Mouse (Mus musculus) heart, adult 18-20 months (tissue): ENCODE results near the gene 3110082J24Rik. TPM values are rescaled to one million over a fixed set of nuclear protein-coding genes. Genes with fewer than 3 reads are reported as not detected.

Source experiments
- DNase-seq, 2 experiments: peaks; one replicate each; pipeline ENCODE4 v3.0.0; 2021 to 2022; ENCODE audit warnings: mixed read lengths in 1 of 2
- long read RNA-seq, 2 experiments: library from polyadenylated mRNA; stranded (forward); transcript quantifications; one replicate each; pipeline ENCODE4 v2.0.0; 2021
- total RNA-seq, 2 experiments: library from RNA; stranded (reverse); gene quantifications; 2 replicates each; pipeline ENCODE4 v1.2.3; 2021

The 3110082J24Rik gene
- total RNA-seq = not detected
- long read RNA-seq, experiment 1 = 0 reads
- long read RNA-seq, experiment 2 = 0 reads

- DNase-seq = no peak
Measured at GRCm38 (mm10) chr5:30105668-30106300, at the start of gene 3110082J24Rik. 3110082J24Rik (minus strand) TSS chr5:30106086.

DNA sequence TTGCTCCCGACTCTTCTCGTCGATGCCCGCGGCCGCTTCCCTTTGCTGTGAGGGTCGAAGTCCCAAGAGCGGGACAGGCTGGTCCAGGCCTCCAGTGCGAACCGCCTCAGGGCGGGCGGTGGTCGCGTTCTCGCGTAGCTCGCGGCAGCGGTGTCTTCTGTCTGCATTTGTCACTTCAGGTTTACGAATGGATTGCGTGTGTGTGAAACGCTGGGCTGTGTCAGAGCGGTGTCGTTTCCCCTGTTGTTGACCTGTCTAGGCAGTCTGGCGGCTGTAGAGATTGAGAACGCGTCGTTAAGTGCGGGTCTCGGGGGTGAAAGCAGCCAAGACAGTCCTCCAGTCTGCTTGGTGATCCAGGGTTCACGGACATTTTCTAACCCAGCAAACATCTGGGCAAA lies 49.5 kb upstream of the 3110082J24Rik start:
- no peak for DNase-seq

- DNase-seq = peak; percentile 94 to 98
Measured at GRCm38 (mm10) chr5:30154474-30155394, 48.8 kb upstream of the 3110082J24Rik start, which contains the start of the genes Hadha and Hadhb. Hadha (minus strand) TSS chr5:30155162. Hadhb (plus strand) TSS chr5:30155248.

DNA sequence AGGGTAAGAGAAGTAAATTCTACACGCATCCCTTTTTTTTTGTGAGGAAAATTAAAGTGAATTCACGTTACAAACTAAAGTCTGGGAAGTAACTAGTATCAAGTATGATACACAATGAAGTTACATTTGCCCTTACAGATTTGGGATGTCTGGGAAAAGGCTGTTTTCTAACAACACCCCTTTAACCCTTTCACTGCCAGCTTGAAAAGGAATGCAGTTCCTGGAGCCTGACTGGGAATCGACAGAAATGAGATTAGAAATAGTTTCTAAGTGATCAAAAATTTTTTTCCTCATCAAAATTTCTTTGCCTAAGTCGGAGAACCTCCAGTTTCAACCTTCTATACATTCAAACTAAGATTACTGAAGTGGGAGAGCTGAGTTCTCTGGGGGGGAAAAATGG lies 48.1 kb upstream of the 3110082J24Rik start:
- DNase-seq = no peak

DNA sequence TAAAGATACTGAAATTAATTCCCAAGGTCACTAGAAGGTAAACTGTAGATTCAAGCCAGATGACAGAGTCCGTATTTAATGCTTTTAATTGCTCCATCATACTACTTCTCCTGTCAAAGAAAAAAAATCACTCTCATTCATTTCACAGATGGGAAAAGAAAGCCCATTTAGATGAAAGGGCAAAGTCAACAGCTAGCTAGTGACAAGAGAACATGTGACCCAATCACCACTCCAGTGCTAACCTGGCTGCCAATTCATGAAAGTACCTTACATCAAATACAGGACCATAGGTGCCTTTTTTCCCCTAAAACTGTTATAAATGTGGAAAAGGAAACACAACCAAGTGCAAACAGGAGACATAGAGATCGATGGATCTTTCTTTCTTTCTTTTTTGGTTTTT lies 47.3 kb upstream of the 3110082J24Rik start:
- DNase-seq = peak in 1 of 2 experiments; percentile 9

- peak in 1 of 2 experiments; percentile 19 for DNase-seq
Measured at GRCm38 (mm10) chr5:30152413-30152812, 46.5 kb upstream of the 3110082J24Rik start.

- peak; percentile 66 to 69 for DNase-seq
Measured at GRCm38 (mm10) chr5:30152007-30152406, 46.1 kb upstream of the 3110082J24Rik start.

DNA sequence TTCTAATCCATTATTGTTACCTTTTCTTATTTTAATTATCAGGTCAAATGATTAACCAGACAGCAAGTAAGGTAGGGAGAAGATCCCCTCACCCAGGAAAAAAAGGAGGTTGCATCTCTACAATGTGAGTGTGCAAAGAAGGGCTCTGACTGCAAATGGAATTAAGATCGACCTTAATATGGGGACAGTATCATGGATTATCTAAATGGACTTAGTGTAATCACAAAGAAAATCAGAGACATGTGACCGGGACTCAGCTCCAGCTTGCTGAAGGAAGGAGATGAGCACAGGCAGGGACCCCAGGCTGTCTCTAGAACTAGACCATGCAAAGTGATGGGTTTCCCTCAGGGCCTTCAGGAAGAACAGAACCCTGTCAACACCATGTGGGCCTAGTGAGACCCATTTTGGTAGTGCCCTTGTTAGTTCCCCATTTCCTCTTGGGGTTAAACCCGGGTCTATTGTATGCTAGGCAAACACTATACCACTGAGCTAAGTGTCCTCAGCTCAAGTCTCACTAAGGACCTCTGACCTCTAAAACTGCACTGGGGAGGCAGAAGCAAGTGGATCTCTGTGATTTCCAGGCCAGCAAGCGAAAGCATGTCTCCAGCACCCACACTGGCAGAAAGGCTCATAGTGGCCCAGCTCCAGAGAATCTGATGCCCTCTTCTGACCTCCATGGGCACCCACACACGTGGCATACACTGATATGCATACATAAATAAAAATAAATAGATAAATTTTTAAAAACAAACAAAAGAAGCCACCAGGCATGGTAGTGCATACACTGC lies 42.4 kb upstream of the 3110082J24Rik start:
- no peak for DNase-seq

DNA sequence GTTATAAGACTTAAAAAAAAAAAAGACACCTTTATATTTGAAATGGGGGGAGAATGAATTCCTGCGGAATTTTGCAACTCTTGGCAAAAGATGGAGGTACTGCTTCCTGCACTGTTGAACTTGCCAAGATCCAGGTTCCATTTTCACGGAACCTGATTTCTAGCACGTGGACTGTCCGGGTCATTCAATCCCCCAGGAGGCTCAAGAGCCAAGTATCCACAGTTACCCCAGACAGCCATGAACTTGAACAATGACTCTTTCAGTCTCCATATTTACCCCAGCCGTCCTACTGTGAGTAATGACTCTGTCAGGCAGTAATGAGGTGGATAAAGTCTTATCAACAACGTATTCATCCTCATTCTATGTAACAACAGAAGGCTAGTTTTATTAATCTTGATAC lies 40.6 kb upstream of the 3110082J24Rik start:
- no peak for DNase-seq

GRCm38 (mm10) chr5:30138193-30138592 lies 32.3 kb upstream of the 3110082J24Rik start:
- DNase-seq = no peak

DNA sequence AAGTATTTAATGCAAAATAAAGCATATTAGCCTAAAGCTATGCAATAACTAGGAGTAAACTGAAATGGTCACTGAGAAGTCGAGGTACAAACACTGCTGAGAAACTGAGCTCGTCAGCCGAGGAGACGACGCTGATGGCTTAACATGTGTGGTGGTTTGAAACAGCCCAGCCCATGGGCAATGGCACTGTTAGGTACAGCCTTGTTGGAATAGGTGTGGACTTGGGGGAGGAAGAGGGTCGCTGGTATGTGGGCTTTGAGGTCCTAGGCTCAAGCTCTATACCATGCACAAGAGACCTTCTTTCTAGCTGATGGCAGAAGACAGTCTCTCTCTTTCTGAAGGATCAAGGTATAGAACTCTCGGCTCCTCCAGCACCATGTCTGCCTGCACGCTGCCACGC lies 31.4 kb upstream of the 3110082J24Rik start:
- no peak for DNase-seq

DNA sequence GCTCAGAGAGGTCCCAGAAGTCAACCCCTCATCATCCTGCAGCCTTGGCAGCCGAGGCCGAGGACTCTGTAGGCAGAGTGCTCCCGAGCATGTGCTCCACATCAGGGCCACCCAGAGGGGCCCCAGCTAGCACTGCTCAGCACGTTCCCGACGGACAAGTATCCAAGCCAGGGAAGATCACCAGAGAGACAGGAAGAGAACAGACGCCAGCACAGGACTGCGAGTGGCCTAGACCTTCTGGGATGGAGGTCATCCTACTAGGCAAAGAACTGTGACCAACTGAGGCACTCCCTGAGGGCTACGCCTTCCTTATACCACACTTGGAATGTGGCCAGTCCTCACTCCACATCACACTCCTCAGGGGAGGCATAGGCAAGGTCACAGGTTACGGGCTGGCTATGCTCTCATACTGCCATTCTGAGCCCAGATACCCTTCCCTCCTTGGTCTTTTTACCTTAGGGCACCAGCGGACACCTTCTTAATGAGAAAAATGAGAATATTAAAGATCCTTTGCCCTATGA lies 29.9 kb upstream of the 3110082J24Rik start:
- no peak for DNase-seq

GRCm38 (mm10) chr5:30132173-30132572 lies 26.3 kb upstream of the 3110082J24Rik start:
- DNase-seq = no peak

DNA sequence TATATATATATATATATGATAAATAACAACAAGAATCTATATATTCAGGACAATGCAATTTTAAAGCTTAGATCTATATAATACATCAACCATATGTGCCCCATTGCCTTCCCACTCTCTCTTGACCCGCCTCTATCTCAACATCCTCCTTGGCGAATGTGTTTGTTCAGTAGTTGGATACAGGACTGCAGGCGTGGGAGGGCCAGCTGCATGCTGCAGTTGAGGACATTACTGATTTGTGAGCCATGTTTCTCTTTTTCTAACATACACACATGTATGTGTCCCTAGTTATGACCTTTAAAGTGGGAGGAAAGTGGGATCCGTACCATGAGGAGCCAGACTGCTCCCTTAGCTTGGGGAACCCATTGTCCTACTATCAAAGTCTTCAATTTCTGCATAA lies 25.4 kb upstream of the 3110082J24Rik start:
- no peak for DNase-seq

DNA sequence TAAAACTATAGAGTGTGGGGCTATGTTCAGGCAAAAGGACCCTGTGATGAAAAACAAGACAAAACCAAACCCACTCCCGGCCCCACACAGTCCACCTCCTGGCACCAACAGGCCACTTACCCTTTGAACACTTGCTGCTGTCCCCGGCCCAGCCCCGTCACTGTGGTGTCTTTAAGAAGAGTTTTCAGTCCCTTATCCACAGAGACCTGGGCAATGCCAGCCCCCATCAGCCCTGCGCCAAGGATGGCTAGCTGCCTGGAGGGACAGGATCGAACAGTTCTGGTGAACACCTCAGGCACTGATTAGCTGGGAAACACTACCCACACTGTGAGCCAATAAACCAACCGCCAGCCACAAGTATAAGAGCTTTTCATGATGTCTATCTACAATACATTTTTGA lies 22.8 kb upstream of the 3110082J24Rik start:
- DNase-seq = peak; percentile 28 to 54

GRCm38 (mm10) chr5:30127921-30128597 lies 22.2 kb upstream of the 3110082J24Rik start:
- no peak for DNase-seq

GRCm38 (mm10) chr5:30126756-30127155 lies 20.9 kb upstream of the 3110082J24Rik start:
- DNase-seq = no peak

GRCm38 (mm10) chr5:30125587-30125986 lies 19.7 kb upstream of the 3110082J24Rik start:
- DNase-seq = peak; percentile 38 to 53

DNA sequence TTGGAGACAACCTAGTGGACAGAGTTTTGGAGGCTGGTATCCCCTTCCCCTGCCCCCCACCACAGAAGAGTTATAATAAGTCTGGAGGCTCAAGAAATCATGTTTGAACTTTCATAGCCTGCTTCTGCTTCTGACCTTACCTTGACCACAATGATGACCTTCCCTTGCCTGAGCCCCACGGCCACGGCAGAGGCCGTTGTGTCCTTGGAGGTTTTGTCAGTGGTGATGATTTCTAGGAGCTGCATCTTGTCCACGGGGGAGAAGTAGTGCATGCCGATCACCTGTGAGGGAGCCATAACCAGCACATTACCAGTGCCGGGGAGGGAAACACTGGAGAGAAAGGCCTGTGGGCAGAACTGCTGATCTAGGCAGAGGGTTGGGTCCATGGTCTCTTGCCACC lies 16.6 kb upstream of the 3110082J24Rik start:
- no peak for DNase-seq

DNA sequence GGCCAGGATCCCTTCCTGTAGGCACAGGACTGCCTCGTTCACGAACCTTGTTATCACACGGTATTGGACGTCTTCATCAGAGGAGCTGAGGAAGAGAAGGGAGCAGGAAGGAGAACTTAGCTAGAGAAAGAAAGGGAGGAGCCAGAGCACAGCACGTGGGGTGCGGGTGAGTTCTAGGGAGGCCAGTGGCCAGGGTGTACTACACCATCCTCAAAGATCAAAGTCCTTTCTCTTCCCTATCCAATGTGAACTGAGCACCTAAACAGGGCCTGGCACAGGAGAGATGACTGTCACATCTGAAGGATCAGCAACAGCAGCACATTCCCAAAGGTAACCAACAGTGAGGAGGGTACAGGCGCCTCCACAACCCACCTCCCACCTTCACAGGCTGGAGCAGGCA lies 14.2 kb upstream of the 3110082J24Rik start:
- DNase-seq = no peak

GRCm38 (mm10) chr5:30119163-30119562 lies 13.3 kb upstream of the 3110082J24Rik start:
- no peak for DNase-seq

GRCm38 (mm10) chr5:30118018-30118417 lies 12.1 kb upstream of the 3110082J24Rik start:
- no peak for DNase-seq
